Mouse (Mus musculus) megakaryocyte-erythroid progenitor cell, adult 5-6 weeks (primary cell): Measurements from ENCODE around the gene Tcl1b2. TPM values are rescaled to one million over a fixed set of nuclear protein-coding genes. Genes with fewer than 3 reads are reported as not detected.
"Not testable (repeated sequence)": the region's sequence is repeated elsewhere in the genome, so short reads cannot be mapped to it uniquely, and the experiment has no call there.

ENCODE experiments used
- ATAC-seq: replicated peaks from 2 replicates; pipeline ENCODE4 v1.8.0; 2016; ENCODE audit warnings: mild to moderate bottlenecking, inconsistent platforms; ENCODE audit not compliant: severe bottlenecking, poor library complexity, low FRiP score, low TSS enrichment
- total RNA-seq, 2 experiments: library from RNA; stranded (forward) in 1 of 2; stranded (reverse) in 1 of 2; fragments of 200-1000, 215-1000 nt in 1 of 2; fragments of >200 nt in 1 of 2; fragmentation: Nextera tagmentation in 1 of 2; gene quantifications; 2 replicates each; pipeline ENCODE4 v1.2.3; 2014 to 2017

Gene Tcl1b2
- total RNA-seq (2014; fragmentation: Nextera tagmentation) (not detected in 2 replicates), total RNA-seq (2017) (not detected in 2 replicates)

- no peak for ATAC-seq
These were observed at the start of gene Tcl1b2 for GRCm38 (mm10) chr12:105145714-105146113. TSS of gene Tcl1b2 (plus strand) at chr12:105146014.

- ATAC-seq = no peak
These were observed 46.3 kb upstream of the Tcl1b2 start for GRCm38 (mm10) chr12:105099466-105100044.

- ATAC-seq = no peak
These were observed 42.9 kb upstream of the Tcl1b2 start for GRCm38 (mm10) chr12:105102901-105103300.

GRCm38 (mm10) chr12:105104036-105104435 is 41.8 kb upstream of the Tcl1b2 start:
- peak; percentile 74 for ATAC-seq

- no peak for ATAC-seq
These were observed 40.5 kb upstream of the Tcl1b2 start for GRCm38 (mm10) chr12:105105326-105105725.

- no peak for ATAC-seq
These were observed 37.0 kb upstream of the Tcl1b2 start for GRCm38 (mm10) chr12:105108856-105109255.

- ATAC-seq = no peak
These were observed 36.4 kb upstream of the Tcl1b2 start for GRCm38 (mm10) chr12:105109406-105109805.

- no peak for ATAC-seq
These were observed 36.0 kb upstream of the Tcl1b2 start for GRCm38 (mm10) chr12:105109812-105110211.

GRCm38 (mm10) chr12:105112321-105112988 is 33.4 kb upstream of the Tcl1b2 start:
- no peak for ATAC-seq

- ATAC-seq = no peak
These were observed 29.2 kb upstream of the Tcl1b2 start for GRCm38 (mm10) chr12:105116648-105117047.

GRCm38 (mm10) chr12:105125362-105125761 is 20.5 kb upstream of the Tcl1b2 start:
- no peak for ATAC-seq

- no peak for ATAC-seq
These were observed 19.3 kb upstream of the Tcl1b2 start for GRCm38 (mm10) chr12:105126516-105126915.

- no peak for ATAC-seq
These were observed 18.2 kb upstream of the Tcl1b2 start for GRCm38 (mm10) chr12:105127607-105128006.

GRCm38 (mm10) chr12:105129494-105130205 is 16.2 kb upstream of the Tcl1b2 start:
- peak; percentile 84; the same call in 1 of the 2 replicates for ATAC-seq

GRCm38 (mm10) chr12:105134167-105134566 is 11.6 kb upstream of the Tcl1b2 start:
- ATAC-seq = not testable (repeated sequence)

GRCm38 (mm10) chr12:105134826-105135225 is 11.0 kb upstream of the Tcl1b2 start:
- not testable (repeated sequence) for ATAC-seq

GRCm38 (mm10) chr12:105137729-105138128 is 8.1 kb upstream of the Tcl1b2 start:
- not testable (repeated sequence) for ATAC-seq

GRCm38 (mm10) chr12:105143096-105143495 is 2.7 kb upstream of the Tcl1b2 start:
- ATAC-seq = no peak

- peak; percentile 80 for ATAC-seq
These were observed 886 bp upstream of the Tcl1b2 start for GRCm38 (mm10) chr12:105144928-105145327.

- not testable (repeated sequence) for ATAC-seq
These were observed 9.5 kb downstream of the Tcl1b2 start for GRCm38 (mm10) chr12:105155286-105155685.
